Mouse (Mus musculus): ENCODE measurements around the gene Wdr3.

The Wdr3 gene

GRCm38 (mm10) chr3:100162315-100163105, at the start of gene Wdr3, which contains the start of gene Gdap2:
Gene Wdr3 (minus strand): TSS chr3:100162407.
Gene Gdap2 (plus strand): TSS chr3:100162381.
- peak; percentile 88 for DNase-seq (ENCODE audit: low spot score)

DNA sequence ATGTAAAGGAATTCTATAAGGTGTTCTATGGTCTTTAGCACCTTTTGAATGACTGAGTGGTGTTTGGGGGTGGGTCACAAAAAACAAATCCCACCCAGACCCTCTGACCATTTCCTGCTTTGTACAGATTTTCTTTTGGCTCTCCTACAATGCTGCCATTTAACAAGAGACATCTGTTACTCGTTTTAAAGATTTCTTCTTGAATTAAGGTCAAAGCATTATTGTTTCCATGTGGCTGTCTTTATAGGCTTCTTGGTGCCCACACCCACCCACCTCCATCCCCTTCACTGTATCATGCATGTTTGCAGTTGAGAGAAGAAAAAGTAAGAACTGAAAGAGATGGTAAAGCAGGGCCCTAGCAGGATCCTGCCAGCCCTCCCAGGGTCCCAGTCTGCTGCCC, 44.8 kb upstream of the Wdr3 start:
- DNase-seq (ENCODE audit: low spot score) = no peak

DNA sequence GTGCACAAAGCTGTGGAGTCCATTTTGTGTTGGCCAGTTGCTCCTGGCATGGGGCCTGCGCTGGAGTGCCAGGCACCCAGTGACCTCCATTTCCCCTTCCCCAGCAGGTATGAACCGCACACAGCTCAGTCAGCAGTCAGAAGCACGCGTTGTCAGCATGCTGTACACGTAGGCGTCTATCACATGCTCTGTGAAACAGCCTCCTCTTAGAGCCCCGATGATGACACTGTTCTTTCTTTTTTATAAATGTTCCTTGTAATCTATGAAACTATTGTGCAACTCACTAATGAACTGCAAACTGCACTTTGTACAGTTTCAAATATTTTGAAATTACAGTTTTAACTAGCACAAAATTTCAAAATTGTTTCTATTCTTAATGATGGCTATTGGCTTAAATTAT, 39.3 kb upstream of the Wdr3 start:
- no peak for DNase-seq (ENCODE audit: low spot score)

DNA sequence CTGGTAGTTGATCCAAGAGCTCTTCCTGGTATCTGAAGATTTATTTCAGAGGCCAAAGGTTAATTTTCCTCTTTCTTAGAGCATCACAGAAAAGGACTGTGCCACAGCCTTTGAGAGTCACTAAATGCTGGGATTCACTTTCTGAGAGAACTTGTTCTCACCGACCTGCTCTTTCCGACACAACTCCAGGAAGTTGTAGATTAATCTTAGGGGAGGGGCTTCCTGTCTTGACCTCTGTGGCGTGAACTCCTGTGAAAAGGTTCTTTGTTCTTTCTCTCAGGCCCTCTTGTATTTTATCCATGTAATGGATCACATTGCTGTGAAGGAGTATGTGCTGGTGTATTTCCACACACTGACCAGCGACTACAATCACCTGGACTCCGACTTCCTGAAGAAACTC, 32.0 kb upstream of the Wdr3 start:
- DNase-seq (ENCODE audit: low spot score) = no peak

- no peak for DNase-seq (ENCODE audit: low spot score)
Observed at GRCm38 (mm10) chr3:100189861-100190260, 27.7 kb upstream of the Wdr3 start.

- DNase-seq (ENCODE audit: low spot score) = no peak
Observed at GRCm38 (mm10) chr3:100189444-100189843, 27.2 kb upstream of the Wdr3 start.

GRCm38 (mm10) chr3:100180471-100180870, 18.3 kb upstream of the Wdr3 start:
- no peak for DNase-seq (ENCODE audit: low spot score)

DNA sequence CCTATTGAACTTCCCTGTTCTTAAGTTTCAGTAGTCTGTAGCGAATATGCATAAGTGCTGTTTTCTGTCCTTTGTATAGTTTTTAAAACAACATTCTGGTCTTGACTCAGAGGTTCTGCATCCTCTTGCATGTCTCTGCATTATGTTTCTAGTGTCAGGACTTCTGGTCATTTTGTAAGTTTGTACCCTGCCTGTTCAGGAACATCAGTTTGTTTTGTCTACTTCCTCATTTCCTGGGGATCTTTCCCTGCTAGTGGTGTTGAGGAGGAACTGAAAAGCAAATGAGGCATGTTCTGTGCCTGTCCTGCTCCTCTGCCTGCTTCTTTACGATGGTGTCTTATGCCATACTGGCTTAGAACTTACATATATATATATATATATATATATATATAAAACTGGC, 13.8 kb upstream of the Wdr3 start:
- no peak for DNase-seq (ENCODE audit: low spot score)

GRCm38 (mm10) chr3:100164991-100165390, 2.8 kb upstream of the Wdr3 start:
- DNase-seq (ENCODE audit: low spot score) = no peak

- DNase-seq (ENCODE audit: low spot score) = no peak
Observed at GRCm38 (mm10) chr3:100163556-100163955, 1.3 kb upstream of the Wdr3 start.

DNA sequence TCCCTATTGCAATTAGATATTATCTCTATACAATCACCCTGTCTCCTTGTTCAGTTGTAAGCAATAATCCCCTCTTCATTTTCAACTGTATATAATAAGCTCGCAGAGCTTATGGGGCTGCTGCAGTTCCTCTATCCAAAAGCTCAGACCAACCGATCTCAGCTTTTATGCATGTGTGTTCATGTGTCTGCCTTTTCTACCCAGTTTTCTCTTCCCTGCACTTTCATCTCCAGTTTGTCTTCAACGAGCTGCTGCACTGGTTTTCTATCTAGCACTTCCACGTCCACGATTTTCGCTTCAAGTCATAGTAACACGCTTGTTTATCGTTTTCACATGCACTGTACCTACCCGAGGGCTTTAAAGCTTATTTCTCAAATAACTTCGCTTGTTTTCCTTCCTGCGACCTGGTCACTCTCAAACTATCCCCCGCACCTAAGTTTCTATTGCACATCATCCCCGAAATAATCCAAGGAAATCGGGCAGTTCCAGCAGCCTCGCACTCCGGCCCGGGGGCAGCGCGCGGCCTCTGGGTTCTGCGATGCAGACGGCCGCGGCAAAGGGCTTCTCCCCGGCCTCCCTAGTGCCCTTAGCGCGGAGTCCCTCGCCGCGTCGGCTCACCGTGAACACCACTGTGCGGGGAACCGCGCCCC, 417 bp downstream of the Wdr3 start:
- no peak for DNase-seq (ENCODE audit: low spot score)

DNA sequence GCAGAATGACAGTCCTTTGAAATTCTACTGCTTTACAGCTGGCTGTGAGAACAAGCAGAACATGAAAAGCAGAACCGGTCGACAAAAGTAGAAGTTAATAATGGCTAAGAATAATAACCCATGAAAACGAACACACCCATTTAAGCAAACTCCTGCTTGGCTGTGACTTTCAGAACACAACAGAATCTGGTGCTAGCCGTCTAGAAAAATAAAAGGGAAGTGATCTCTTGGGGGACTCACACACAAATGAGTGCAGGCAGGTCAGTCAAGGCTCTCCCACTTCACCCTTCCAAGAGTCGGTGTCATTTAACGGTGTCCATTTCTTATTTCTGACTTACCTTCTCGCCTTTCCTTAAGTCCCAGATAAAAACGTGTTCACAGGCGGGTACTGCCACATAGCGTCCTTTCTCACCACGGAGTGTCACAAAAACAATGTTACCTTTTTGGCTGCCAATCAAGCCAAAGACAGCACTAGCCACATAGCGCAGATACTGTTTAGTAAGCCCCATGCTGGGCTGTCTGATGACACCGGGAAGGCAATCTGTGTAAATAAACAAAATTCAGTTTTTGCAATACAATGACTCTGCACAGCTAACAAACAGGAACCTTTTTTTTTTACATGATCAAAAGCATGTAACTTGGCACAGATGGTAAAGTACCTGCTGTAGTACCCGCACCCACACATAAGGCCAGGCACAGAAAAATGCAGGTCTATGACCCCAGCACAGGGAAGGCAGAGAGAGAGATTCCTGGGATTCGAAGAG, 1.3 kb downstream of the Wdr3 start:
- no peak for DNase-seq (ENCODE audit: low spot score)

- DNase-seq (ENCODE audit: low spot score) = no peak
Observed at GRCm38 (mm10) chr3:100122445-100122844, 39.8 kb downstream of the Wdr3 start.

DNA sequence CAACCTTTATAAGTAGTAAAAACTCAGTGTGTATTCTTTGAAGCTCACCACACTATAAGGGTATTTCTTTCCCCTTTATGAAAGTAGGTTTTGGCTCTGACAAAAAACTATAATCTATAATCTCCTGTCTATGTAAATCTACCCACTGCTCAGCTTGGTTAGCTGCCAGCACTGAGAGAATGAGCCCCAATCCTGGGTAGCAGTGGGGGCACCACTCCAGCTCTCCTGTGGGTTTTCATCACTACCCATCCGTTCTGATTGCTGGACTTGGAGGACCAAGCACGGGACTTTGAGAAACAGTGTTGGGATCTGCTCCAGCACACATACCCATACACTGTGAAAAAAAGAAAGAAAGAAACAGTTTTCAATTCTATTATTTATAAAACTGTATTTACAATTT, 40.2 kb downstream of the Wdr3 start:
- no peak for DNase-seq (ENCODE audit: low spot score)

GRCm38 (mm10) chr3:100118681-100119080, 43.5 kb downstream of the Wdr3 start:
- no peak for DNase-seq (ENCODE audit: low spot score)

GRCm38 (mm10) chr3:100106736-100107135, 55.5 kb downstream of the Wdr3 start:
- no peak for DNase-seq (ENCODE audit: low spot score)

GRCm38 (mm10) chr3:100102386-100103092, 59.7 kb downstream of the Wdr3 start:
- DNase-seq (ENCODE audit: low spot score) = no peak

Data from spleen, adult 12 weeks (tissue).